Mouse (Mus musculus) forebrain, embryonic 13.5 days (tissue): ENCODE measurements around the gene Frs2. TPM values are rescaled to one million over a fixed set of nuclear protein-coding genes. Genes with fewer than 3 reads are reported as not detected.

Experiments used
- ATAC-seq: fragments of 200-750 bp; cut with Nextera tagmentation; 2 replicates; pipeline ENCODE4 v1.8.0; 2017
- H3K27ac ChIP-seq: fragments of 300-500 bp; sonication (generic); 2 replicates; pipeline ENCODE4 v1.5.1; 2015; ENCODE audit warnings: inconsistent platforms, mild to moderate bottlenecking, moderate library complexity
- H3K27me3 ChIP-seq: fragments of 300-500 bp; sonication (generic); 2 replicates; pipeline ENCODE4 v1.6.1; 2015; ENCODE audit warnings: mild to moderate bottlenecking, inconsistent platforms
- H3K36me3 ChIP-seq: fragments of 300-500 bp; sonication (generic); 2 replicates; pipeline ENCODE4 v1.6.1; 2015; ENCODE audit warnings: mild to moderate bottlenecking, inconsistent platforms; ENCODE audit not compliant: poor library complexity, severe bottlenecking
- H3K4me1 ChIP-seq: fragments of 300-500 bp; sonication (generic); 2 replicates; pipeline ENCODE4 v1.6.1; 2015; ENCODE audit warnings: inconsistent platforms
- H3K4me2 ChIP-seq: fragments of 300-500 bp; sonication (generic); 2 replicates; pipeline ENCODE4 v1.6.1; 2015; ENCODE audit warnings: inconsistent platforms, mild to moderate bottlenecking, moderate library complexity
- H3K4me3 ChIP-seq: fragments of 300-500 bp; sonication (generic); 2 replicates; pipeline ENCODE4 v1.5.1; 2015; ENCODE audit warnings: mild to moderate bottlenecking, inconsistent platforms
- H3K9ac ChIP-seq: fragments of 300-500 bp; sonication (generic); 2 replicates; pipeline ENCODE4 v1.6.1; 2015; ENCODE audit warnings: mild to moderate bottlenecking, inconsistent platforms
- H3K9me3 ChIP-seq: fragments of 300-500 bp; sonication (generic); replicated peaks from 2 replicates; pipeline ENCODE4 v1.6.1; 2016; ENCODE audit warnings: inconsistent platforms
- WGBS: fragments of 180-500 bp; shearing (Covaris S2); methylation state at CpG from one replicate; pipeline ENCODE4 v1.1.7; 2015; 5-methylcytosine and 5-hydroxymethylcytosine counted together
- polyA plus RNA-seq: library from polyadenylated mRNA; unstranded; fragments of >200 nt; fragmentation: Nextera tagmentation; extraction: Ambion mirVana; gene quantifications from 2 replicates; pipeline ENCODE4 v1.2.1, GENCODE M21; 2015

The Frs2 gene
- polyA plus RNA-seq, 1 experiment from 2014 or later, result 16.0 TPM

DNA sequence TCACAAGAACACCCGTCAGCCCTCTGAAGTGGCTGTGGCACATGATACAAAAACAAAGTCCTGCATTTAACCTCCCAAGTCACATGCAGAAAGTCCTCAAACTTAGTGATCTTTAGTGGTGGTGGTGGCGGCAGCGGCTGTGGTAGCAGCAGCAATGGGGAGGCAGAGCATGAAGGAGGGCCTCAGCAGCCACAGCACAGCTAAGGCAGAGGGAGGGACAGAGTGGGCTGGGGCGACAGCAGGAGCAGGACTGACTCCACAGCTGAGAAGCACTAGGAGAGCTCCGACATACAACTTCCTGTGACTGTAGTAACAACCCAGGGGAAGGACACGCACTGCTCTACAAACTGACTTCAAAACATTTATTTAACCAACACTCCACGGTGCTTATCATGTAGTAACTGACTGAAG lies 29.9 kb downstream of the Frs2 start:
- Histone ChIP-seq H3K9me3 (no peaks in the 10 kb centered on the region), H3K9ac (no peak overlapping the region), H3K4me3 (no peak overlapping the region), H3K27ac (no peak overlapping the region), H3K36me3 (no peaks in the 10 kb centered on the region), H3K27me3 (no peaks in the 10 kb centered on the region), H3K4me2 (no peak overlapping the region), H3K4me1 (no peaks in the 10 kb centered on the region)
- WGBS, result 78% methylated on average over 7 of the region's 7 CpGs
- no peak for ATAC-seq

- H3K9me3 ChIP-seq, result no peaks in the 10 kb centered on the region
- H3K4me2 ChIP-seq, result no peak overlapping the region
- WGBS, result 69% methylated on average over 3 of the region's 3 CpGs
- H3K9ac ChIP-seq, result no peak overlapping the region
- no peak for ATAC-seq
- H3K4me3 ChIP-seq, result no peak overlapping the region
- H3K27me3 ChIP-seq, result no peaks in the 10 kb centered on the region
- H3K27ac ChIP-seq, result no peak overlapping the region
- H3K36me3 ChIP-seq, result no peaks in the 10 kb centered on the region
- no peaks in the 10 kb centered on the region for H3K4me1 ChIP-seq
Observed at GRCm38 (mm10) chr10:117115652-117116051, 32.7 kb downstream of the Frs2 start.

- no peak overlapping the region for H3K9ac ChIP-seq
- H3K9me3 ChIP-seq, result no peaks in the 10 kb centered on the region
- no peak overlapping the region for H3K4me3 ChIP-seq
- H3K27me3 ChIP-seq, result no peaks in the 10 kb centered on the region
- ATAC-seq, result no peak
- H3K27ac ChIP-seq, result no peak overlapping the region
- WGBS, result 62% methylated on average over 2 of the region's 2 CpGs
- H3K4me1 ChIP-seq, result peaks cover 6% of the 10 kb centered on the region
- H3K4me2 ChIP-seq, result no peak overlapping the region
- H3K36me3 ChIP-seq, result no peaks in the 10 kb centered on the region
Observed at GRCm38 (mm10) chr10:117112545-117112944, 35.8 kb downstream of the Frs2 start.

GRCm38 (mm10) chr10:117111455-117111854 lies 36.9 kb downstream of the Frs2 start:
- WGBS, result 81% methylated on average over 7 of the region's 7 CpGs
- peaks cover 6% of the 10 kb centered on the region for H3K4me1 ChIP-seq
- H3K9me3 ChIP-seq, result no peaks in the 10 kb centered on the region
- no peak overlapping the region for H3K9ac ChIP-seq
- ATAC-seq, result no peak
- H3K36me3 ChIP-seq, result no peaks in the 10 kb centered on the region
- no peak overlapping the region for H3K27ac ChIP-seq
- H3K4me2 ChIP-seq, result no peak overlapping the region
- no peaks in the 10 kb centered on the region for H3K27me3 ChIP-seq
- H3K4me3 ChIP-seq, result no peak overlapping the region

- WGBS, result 82% methylated on average over 3 of the region's 3 CpGs
- no peak overlapping the region for H3K4me3 ChIP-seq
- no peaks in the 10 kb centered on the region for H3K36me3 ChIP-seq
- H3K27ac ChIP-seq, result no peak overlapping the region
- ATAC-seq, result no peak
- no peak overlapping the region for H3K4me2 ChIP-seq
- H3K27me3 ChIP-seq, result no peaks in the 10 kb centered on the region
- H3K4me1 ChIP-seq, result peaks cover 10% of the 10 kb centered on the region
- no peaks in the 10 kb centered on the region for H3K9me3 ChIP-seq
- H3K9ac ChIP-seq, result no peak overlapping the region
Observed at GRCm38 (mm10) chr10:117110271-117110670, 38.1 kb downstream of the Frs2 start.

DNA sequence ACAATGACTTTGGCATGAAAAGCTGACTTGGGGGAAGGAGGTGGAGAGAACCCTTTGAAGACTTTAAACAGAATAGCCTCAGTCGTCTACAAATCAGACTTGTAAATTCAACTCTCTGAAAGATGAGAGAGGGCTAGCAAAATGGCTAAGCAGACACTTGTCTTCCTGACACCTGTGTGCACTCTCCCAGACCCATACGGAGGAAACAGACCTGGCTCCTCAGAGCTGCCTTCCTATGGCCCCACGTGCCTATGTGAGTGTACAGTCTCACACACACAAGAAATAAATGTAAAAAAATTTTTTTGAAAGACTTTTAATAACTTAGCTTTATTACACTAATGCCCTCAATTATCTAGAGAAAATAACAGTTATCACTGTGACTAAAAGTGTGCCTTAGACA lies 41.6 kb downstream of the Frs2 start:
- Histone ChIP-seq H3K9me3 (no peaks in the 10 kb centered on the region), H3K27me3 (no peaks in the 10 kb centered on the region), H3K4me3 (no peak overlapping the region), H3K36me3 (no peaks in the 10 kb centered on the region), H3K4me1 (peaks cover 10% of the 10 kb centered on the region), H3K27ac (no peak overlapping the region), H3K4me2 (no peak overlapping the region), H3K9ac (no peak overlapping the region)
- 32% methylated on average over 3 of the region's 3 CpGs for WGBS
- ATAC-seq, result no peak

GRCm38 (mm10) chr10:117106244-117106643 lies 42.1 kb downstream of the Frs2 start:
- H3K36me3 ChIP-seq, result no peaks in the 10 kb centered on the region
- H3K4me1 ChIP-seq, result peaks cover 10% of the 10 kb centered on the region
- H3K27ac ChIP-seq, result no peak overlapping the region
- WGBS, result 4% methylated on average over 4 of the region's 4 CpGs
- no peak for ATAC-seq
- H3K9me3 ChIP-seq, result no peaks in the 10 kb centered on the region
- no peak overlapping the region for H3K9ac ChIP-seq
- no peak overlapping the region for H3K4me3 ChIP-seq
- no peaks in the 10 kb centered on the region for H3K27me3 ChIP-seq
- no peak overlapping the region for H3K4me2 ChIP-seq

DNA sequence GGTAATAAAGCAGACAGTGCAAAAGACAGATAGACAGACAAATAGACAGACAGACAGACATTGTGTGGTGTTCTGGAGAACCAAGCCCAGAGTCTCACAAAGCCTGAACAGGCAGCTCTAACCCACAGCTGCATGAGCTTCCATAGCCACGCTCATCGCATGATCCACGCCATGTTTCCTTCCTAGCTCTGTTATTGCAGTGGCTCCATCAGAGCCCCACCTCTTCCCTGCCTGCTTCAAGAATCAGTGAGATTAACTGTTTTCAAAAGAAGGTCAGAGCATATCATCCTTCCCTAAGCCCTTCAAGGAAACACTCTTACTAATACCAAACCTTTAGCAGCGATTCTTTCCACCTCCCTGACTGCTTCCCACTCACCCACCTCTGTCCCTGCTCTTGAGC lies 43.3 kb downstream of the Frs2 start:
- H3K9me3 ChIP-seq, result no peaks in the 10 kb centered on the region
- no peak overlapping the region for H3K9ac ChIP-seq
- no peak for ATAC-seq
- H3K27me3 ChIP-seq, result no peaks in the 10 kb centered on the region
- no peak overlapping the region for H3K4me3 ChIP-seq
- no peak overlapping the region for H3K4me2 ChIP-seq
- WGBS, result 65% methylated on average over 4 of the region's 4 CpGs
- no peaks in the 10 kb centered on the region for H3K36me3 ChIP-seq
- H3K4me1 ChIP-seq, result peaks cover 10% of the 10 kb centered on the region
- H3K27ac ChIP-seq, result no peak overlapping the region

- Histone ChIP-seq H3K4me3 (no peak overlapping the region), H3K9me3 (no peaks in the 10 kb centered on the region), H3K27ac (no peak overlapping the region), H3K27me3 (no peaks in the 10 kb centered on the region), H3K36me3 (no peaks in the 10 kb centered on the region), H3K4me2 (no peak overlapping the region), H3K4me1 (peaks cover 9% of the 10 kb centered on the region), H3K9ac (no peak overlapping the region)
- no peak for ATAC-seq
Observed at GRCm38 (mm10) chr10:117103854-117104598, 44.3 kb downstream of the Frs2 start.

DNA sequence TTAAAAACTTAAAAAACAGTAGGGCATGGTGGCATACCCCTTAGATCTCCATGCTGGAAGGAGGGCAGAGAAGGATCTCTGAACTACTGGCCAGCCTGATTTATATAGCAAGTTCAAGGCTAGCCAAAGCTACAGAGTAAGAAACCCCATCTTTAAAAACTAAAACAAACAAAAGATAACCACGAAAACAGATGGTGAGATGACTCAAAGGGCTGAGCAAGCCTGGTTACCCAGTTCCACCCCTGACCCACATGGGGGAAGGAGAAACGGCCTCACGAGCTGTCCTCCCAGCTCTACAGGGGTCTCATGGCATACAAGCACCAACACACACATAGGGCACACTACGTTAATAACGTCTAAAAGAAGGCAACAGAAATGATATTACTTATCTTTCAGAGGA lies 48.2 kb downstream of the Frs2 start:
- no peak for ATAC-seq
- 93% methylated on average over 5 of the region's 5 CpGs for WGBS
- Histone ChIP-seq H3K4me3 (no peak overlapping the region), H3K36me3 (0 out of 2 replicates have a peak, but pooled peaks cover 6% of the 10 kb centered on the region), H3K9ac (no peak overlapping the region), H3K27me3 (no peaks in the 10 kb centered on the region), H3K27ac (no peak overlapping the region), H3K9me3 (no peaks in the 10 kb centered on the region), H3K4me1 (peaks cover 4% of the 10 kb centered on the region), H3K4me2 (no peak overlapping the region)

GRCm38 (mm10) chr10:117097116-117097698 lies 51.1 kb downstream of the Frs2 start:
- H3K9me3 ChIP-seq, result no peaks in the 10 kb centered on the region
- no peaks in the 10 kb centered on the region for H3K27me3 ChIP-seq
- no peak for ATAC-seq
- H3K4me2 ChIP-seq, result no peak overlapping the region
- no peak overlapping the region for H3K9ac ChIP-seq
- H3K27ac ChIP-seq, result no peak overlapping the region
- peaks cover 18% of the 10 kb centered on the region for H3K4me1 ChIP-seq
- H3K4me3 ChIP-seq, result no peak overlapping the region
- WGBS, result 87% methylated on average over 2 of the region's 2 CpGs
- peaks cover 15% of the 10 kb centered on the region for H3K36me3 ChIP-seq

- peaks cover 15% of the 10 kb centered on the region for H3K36me3 ChIP-seq
- H3K4me3 ChIP-seq, result no peak overlapping the region
- no peak overlapping the region for H3K27ac ChIP-seq
- no peaks in the 10 kb centered on the region for H3K9me3 ChIP-seq
- 89% methylated on average over 6 of the region's 6 CpGs for WGBS
- H3K4me2 ChIP-seq, result no peak overlapping the region
- no peaks in the 10 kb centered on the region for H3K27me3 ChIP-seq
- ATAC-seq, result no peak
- no peak overlapping the region for H3K9ac ChIP-seq
- peaks cover 18% of the 10 kb centered on the region for H3K4me1 ChIP-seq
Observed at GRCm38 (mm10) chr10:117096096-117096495, 52.2 kb downstream of the Frs2 start.
